Mouse (Mus musculus): Measurements from ENCODE around the gene Rapsn. TPM values are rescaled to one million over a fixed set of nuclear protein-coding genes. Genes with fewer than 3 reads are reported as not detected.

The Rapsn gene
- total RNA-seq, 2 experiments from 2014 or later = not detected

Other genes with a start within 250 kb of the Rapsn start
- 145 and 167 TPM in 2 replicates for gene Mtch2, start 188.5 kb upstream of the Rapsn start, total RNA-seq (2014; fragmentation: Nextera tagmentation)
- gene Mtch2, start 188.5 kb upstream of the Rapsn start, total RNA-seq (2017) = 159 and 166 TPM in 2 replicates
- not detected in 2 replicates for gene C1qtnf4, start 149.8 kb upstream of the Rapsn start, total RNA-seq (2014; fragmentation: Nextera tagmentation)
- not detected in 2 replicates for gene C1qtnf4, start 149.8 kb upstream of the Rapsn start, total RNA-seq (2017)
- 14.3 and 18.7 TPM in 2 replicates for gene Kbtbd4, start 130.9 kb upstream of the Rapsn start, total RNA-seq (2014; fragmentation: Nextera tagmentation)
- gene Kbtbd4, start 130.9 kb upstream of the Rapsn start, total RNA-seq (2017) = 28.6 and 32.0 TPM in 2 replicates
- 200 and 247 TPM in 2 replicates for gene Ndufs3, start 130.8 kb upstream of the Rapsn start, total RNA-seq (2014; fragmentation: Nextera tagmentation)
- 96.1 and 109 TPM in 2 replicates for gene Ndufs3, start 130.8 kb upstream of the Rapsn start, total RNA-seq (2017)
- 82.1 and 92.9 TPM in 2 replicates for gene Celf1, start 95.2 kb upstream of the Rapsn start, total RNA-seq (2014; fragmentation: Nextera tagmentation)
- gene Celf1, start 95.2 kb upstream of the Rapsn start, total RNA-seq (2017) = 57.9 and 75.2 TPM in 2 replicates
- gene Psmc3, start 18.4 kb downstream of the Rapsn start, total RNA-seq (2014; fragmentation: Nextera tagmentation) = 172 and 200 TPM in 2 replicates
- gene Psmc3, start 18.4 kb downstream of the Rapsn start, total RNA-seq (2017) = 297 and 355 TPM in 2 replicates
- gene Slc39a13, start 34.8 kb downstream of the Rapsn start, total RNA-seq (2014; fragmentation: Nextera tagmentation) = 18.9 and 21.3 TPM in 2 replicates
- 6.4 and 10.6 TPM in 2 replicates for gene Slc39a13, start 34.8 kb downstream of the Rapsn start, total RNA-seq (2017)
- gene Spi1, start 46.8 kb downstream of the Rapsn start, total RNA-seq (2014; fragmentation: Nextera tagmentation) = 5.9 and 10.4 TPM in 2 replicates
- gene Spi1, start 46.8 kb downstream of the Rapsn start, total RNA-seq (2017) = 3.7 and 8.8 TPM in 2 replicates
- not detected in 2 replicates for gene Mybpc3, start 82.5 kb downstream of the Rapsn start, total RNA-seq (2014; fragmentation: Nextera tagmentation)
- 0.42 TPM in 1 of 2 replicates, not detected in the other for gene Mybpc3, start 82.5 kb downstream of the Rapsn start, total RNA-seq (2017)
- gene Madd, start 148.2 kb downstream of the Rapsn start, total RNA-seq (2014; fragmentation: Nextera tagmentation) = 35.5 and 48.2 TPM in 2 replicates
- 21.9 and 26.1 TPM in 2 replicates for gene Madd, start 148.2 kb downstream of the Rapsn start, total RNA-seq (2017)
- gene Nr1h3, start 167.2 kb downstream of the Rapsn start, total RNA-seq (2014; fragmentation: Nextera tagmentation) = 1.5 TPM in 1 of 2 replicates, not detected in the other
- gene Nr1h3, start 167.2 kb downstream of the Rapsn start, total RNA-seq (2017) = not detected in 2 replicates
- 10.9 and 11.4 TPM in 2 replicates for gene Acp2, start 167.3 kb downstream of the Rapsn start, total RNA-seq (2014; fragmentation: Nextera tagmentation)
- 8.8 and 21.9 TPM in 2 replicates for gene Acp2, start 167.3 kb downstream of the Rapsn start, total RNA-seq (2017)
- 16.9 and 32.3 TPM in 2 replicates for gene Ddb2, start 201.4 kb downstream of the Rapsn start, total RNA-seq (2014; fragmentation: Nextera tagmentation)
- gene Ddb2, start 201.4 kb downstream of the Rapsn start, total RNA-seq (2017) = 7.8 and 10.3 TPM in 2 replicates
- gene Pacsin3, start 220.3 kb downstream of the Rapsn start, total RNA-seq (2014; fragmentation: Nextera tagmentation) = 0.25 TPM in 1 of 2 replicates, not detected in the other
- gene Pacsin3, start 220.3 kb downstream of the Rapsn start, total RNA-seq (2017) = not detected in 2 replicates
- 49.6 and 63.7 TPM in 2 replicates for gene Arfgap2, start 229.4 kb downstream of the Rapsn start, total RNA-seq (2014; fragmentation: Nextera tagmentation)
- 30.9 and 37.1 TPM in 2 replicates for gene Arfgap2, start 229.4 kb downstream of the Rapsn start, total RNA-seq (2017)

Data from megakaryocyte-erythroid progenitor cell, adult 5-6 weeks (primary cell).